Mouse (Mus musculus) spleen, adult 2 months (tissue): ENCODE measurements around the gene Endou. TPM values are rescaled to one million over a fixed set of nuclear protein-coding genes. Genes with fewer than 3 reads are reported as not detected.

ENCODE experiments used
- DNase-seq, 2 experiments: peaks; one replicate each; pipeline versions ENCODE4 v3.0.0 to v3.0.0-alpha.2; 2012 to 2021; ENCODE audit warnings: low spot score in 2 of 2, low read depth in 1 of 2
- H3K27ac ChIP-seq: fragments of 200-500 bp; 2 replicates; pipeline ENCODE4 v1.5.1; 2012; ENCODE audit warnings: low read length, inconsistent platforms; ENCODE audit not compliant: insufficient read depth
- H3K27me3 ChIP-seq: fragments of 200-500 bp; 2 replicates; pipeline ENCODE4 v1.6.1; 2012; ENCODE audit warnings: mild to moderate bottlenecking, moderate library complexity, low read length, inconsistent platforms; ENCODE audit not compliant: control insufficient read depth, insufficient read depth
- H3K36me3 ChIP-seq: fragments of 200-500 bp; 2 replicates; pipeline ENCODE4 v1.6.1; 2012; ENCODE audit warnings: mild to moderate bottlenecking, low read length, inconsistent platforms; ENCODE audit not compliant: control insufficient read depth, insufficient read depth
- H3K4me1 ChIP-seq: fragments of 200-500 bp; 2 replicates; pipeline ENCODE4 v1.6.1; 2011; ENCODE audit warnings: inconsistent platforms; ENCODE audit not compliant: control insufficient read depth, insufficient read depth, insufficient read length
- H3K4me3 ChIP-seq: fragments of 200-500 bp; 2 replicates; pipeline ENCODE4 v1.5.1; 2011; ENCODE audit warnings: mild to moderate bottlenecking, inconsistent platforms; ENCODE audit not compliant: insufficient read depth, insufficient read length; ENCODE audit errors: extremely low read depth
- CTCF ChIP-seq: fragments of 200-500 bp; IDR thresholded peaks from 2 replicates; pipeline ENCODE4 v1.5.1; 2011; ENCODE audit warnings: mild to moderate bottlenecking, inconsistent platforms; ENCODE audit not compliant: insufficient read depth, insufficient read length, insufficient replicate concordance; ENCODE audit errors: extremely low read depth
- POLR2A ChIP-seq: fragments of 200-500 bp; IDR thresholded peaks from 2 replicates; pipeline ENCODE4 v1.6.1; 2011; ENCODE audit warnings: low read depth, low read length, inconsistent platforms
- WGBS: fragments of 180-500 bp; shearing (Covaris S2); methylation state at CpG from one replicate; pipeline ENCODE4 v1.1.7; 2018; 5-methylcytosine and 5-hydroxymethylcytosine counted together
- polyA plus RNA-seq: library from polyadenylated mRNA; depleted of rRNA; stranded (reverse); fragments of >200 nt; gene quantifications from 2 replicates; pipeline ENCODE4 v1.2.3, GENCODE M21; 2012

Endou gene
- polyA plus RNA-seq, 1 experiment: 4.1 TPM

DNA sequence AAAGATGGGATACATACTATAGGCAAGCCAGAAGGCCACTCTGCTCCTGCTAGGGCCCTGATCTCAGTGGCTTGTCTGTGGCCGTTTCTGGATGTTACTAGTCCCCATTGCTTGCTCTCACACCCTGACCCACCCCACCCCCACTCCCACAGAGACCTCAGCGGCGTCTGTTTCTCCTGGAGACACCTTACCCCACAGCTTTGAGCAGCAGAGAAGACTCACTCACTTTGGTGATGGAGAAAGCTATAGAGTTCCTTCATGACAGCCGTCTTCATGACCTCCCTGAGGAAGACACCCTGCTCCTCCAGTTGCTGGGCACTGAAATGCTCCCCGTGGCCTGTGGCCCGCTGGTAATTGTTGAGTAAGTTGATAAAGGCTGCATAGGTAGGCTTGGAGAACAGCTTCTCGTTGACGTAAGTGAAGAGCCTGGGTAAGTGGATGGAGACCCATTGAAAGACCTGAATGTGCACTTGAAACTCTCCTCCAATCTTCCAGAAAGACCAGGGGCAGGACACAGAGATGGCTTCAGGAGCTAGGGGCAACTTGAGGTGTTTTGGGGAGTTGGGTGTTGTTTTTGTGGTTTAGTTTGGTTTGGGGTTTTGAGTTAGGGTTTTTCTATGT is 12.5 kb downstream of the Endou start:
- H3K27me3 ChIP-seq: no peaks in the 10 kb centered on the region
- no peaks in the 10 kb centered on the region for H3K36me3 ChIP-seq
- DNase-seq: no peak
- H3K27ac ChIP-seq: no peak overlapping the region
- 87% methylated on average over 8 of the region's 8 CpGs for WGBS
- TF ChIP-seq CTCF: no peak
- TF ChIP-seq POLR2A: no peak
- peaks cover 19% of the 10 kb centered on the region; the same call in 1 of the 2 replicates for H3K4me1 ChIP-seq
- H3K4me3 ChIP-seq: no peak overlapping the region

DNA sequence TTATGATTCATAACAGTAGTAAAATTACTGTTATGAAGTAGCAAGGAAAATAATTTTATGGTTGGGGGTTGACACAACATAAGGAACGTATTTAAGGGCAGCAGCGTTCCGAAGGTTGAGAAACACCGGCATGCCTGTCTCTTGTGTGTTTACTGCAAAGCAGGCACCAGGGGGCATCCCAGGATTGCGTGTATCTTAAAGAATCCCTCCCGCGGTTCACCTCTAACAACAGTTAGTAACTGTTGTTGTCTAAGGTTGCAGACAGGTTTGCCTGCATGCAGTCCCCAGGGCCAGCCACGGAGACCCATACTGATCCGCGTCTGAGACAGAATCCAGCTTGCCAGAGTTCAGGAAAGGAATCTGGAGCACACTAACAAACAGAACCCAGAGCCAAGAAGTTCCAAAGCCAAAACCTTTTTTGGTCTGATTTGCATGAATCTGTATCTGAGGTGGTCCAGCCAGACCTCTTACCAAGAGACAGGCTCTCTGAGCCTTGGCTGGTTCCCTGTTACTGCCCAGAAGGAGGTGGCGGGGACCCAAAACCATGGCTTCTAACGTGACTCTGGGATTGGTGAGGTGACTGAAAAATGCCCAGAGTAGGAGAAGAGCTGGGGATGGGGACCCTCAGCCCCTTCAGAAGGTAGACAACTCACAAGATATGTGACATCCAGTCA is 13.1 kb downstream of the Endou start:
- Histone ChIP-seq H3K4me3 (no peak overlapping the region), H3K27ac (no peak overlapping the region), H3K4me1 (peaks cover 19% of the 10 kb centered on the region; the same call in 1 of the 2 replicates), H3K36me3 (no peaks in the 10 kb centered on the region), H3K27me3 (no peaks in the 10 kb centered on the region)
- peak; percentile 86 for TF ChIP-seq CTCF
- no peak for TF ChIP-seq POLR2A
- DNase-seq: peak; percentile 58 to 64
- 22% methylated on average over 12 of the region's 12 CpGs for WGBS

DNA sequence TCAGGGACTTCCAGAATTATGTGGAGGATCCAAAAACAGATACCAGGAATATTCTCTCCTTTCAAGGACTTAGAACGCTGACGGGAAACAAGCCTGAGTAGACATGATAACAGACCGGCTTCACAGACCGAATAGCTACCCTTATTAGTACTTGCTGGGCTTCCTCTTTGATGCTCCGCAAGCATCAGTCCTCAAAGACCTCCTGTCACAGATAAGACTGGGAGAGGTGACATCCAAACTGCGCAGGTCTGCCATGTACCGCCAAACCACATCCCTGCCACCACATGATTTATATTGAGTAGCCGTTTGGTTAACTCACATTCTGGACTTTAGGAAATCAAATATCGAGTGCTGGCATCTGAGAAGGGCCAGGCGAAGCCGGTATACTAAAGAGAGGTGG is 14.4 kb downstream of the Endou start:
- no peak for DNase-seq
- no peak overlapping the region for H3K27ac ChIP-seq

DNA sequence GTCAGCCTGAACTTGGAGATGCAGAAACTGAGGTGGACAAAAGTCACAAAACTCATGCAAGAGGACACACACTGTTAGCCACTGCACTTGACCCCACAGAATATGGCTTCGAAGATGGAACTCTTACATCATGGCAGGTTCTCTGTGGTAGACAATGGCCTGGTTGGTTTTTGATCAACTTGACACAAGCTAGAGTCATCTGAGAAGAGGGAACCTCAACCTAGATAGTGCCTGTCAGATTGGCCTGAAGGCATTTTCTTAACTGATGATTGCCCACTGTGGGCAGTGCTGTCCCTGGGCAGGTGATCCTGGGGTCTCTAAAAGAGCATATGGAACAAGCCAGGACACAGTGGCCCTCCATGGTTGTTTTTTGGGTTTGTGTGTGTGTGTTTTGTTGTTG is 15.4 kb downstream of the Endou start:
- WGBS: 97% methylated on average over 1 of the region's 1 CpGs
- TF ChIP-seq CTCF (no peak), POLR2A (no peak)
- H3K4me3 ChIP-seq: no peak overlapping the region
- no peaks in the 10 kb centered on the region for H3K27me3 ChIP-seq
- no peaks in the 10 kb centered on the region for H3K36me3 ChIP-seq
- H3K27ac ChIP-seq: no peak overlapping the region
- DNase-seq: no peak
- H3K4me1 ChIP-seq: peaks cover 10% of the 10 kb centered on the region; the same call in 1 of the 2 replicates

More for the DNA sequence above, 14.4 kb downstream of the Endou start:
- Histone ChIP-seq H3K4me3 (no peak overlapping the region), H3K36me3 (no peaks in the 10 kb centered on the region), H3K27me3 (no peaks in the 10 kb centered on the region), H3K4me1 (peaks cover 19% of the 10 kb centered on the region; the same call in 1 of the 2 replicates)
- no peak for TF ChIP-seq CTCF
- no peak for TF ChIP-seq POLR2A
- WGBS: 85% methylated on average over 11 of the region's 11 CpGs

DNA sequence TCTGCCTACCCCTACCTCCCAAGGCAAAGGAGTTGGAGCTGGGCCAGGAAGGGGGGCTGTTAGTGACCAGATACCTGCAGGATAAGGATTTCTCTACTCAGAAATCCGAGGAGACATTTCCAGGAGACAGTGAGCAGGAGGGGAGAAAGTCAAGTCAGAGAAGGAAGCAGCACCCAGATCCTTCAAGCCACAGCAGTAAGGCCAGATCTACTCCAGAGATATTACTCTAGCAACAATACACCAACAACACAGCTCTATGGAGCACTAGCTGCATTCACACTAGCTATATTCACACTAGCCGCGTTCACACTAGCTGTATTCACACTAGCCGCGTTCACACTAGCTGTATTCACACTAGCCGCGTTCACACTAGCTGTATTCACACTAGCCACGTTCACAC is 16.1 kb downstream of the Endou start:
- no peak for DNase-seq
- H3K36me3 ChIP-seq: no peaks in the 10 kb centered on the region
- H3K27ac ChIP-seq: no peak overlapping the region
- no peaks in the 10 kb centered on the region for H3K27me3 ChIP-seq
- WGBS: 93% methylated on average over 8 of the region's 8 CpGs
- H3K4me1 ChIP-seq: peaks cover 4% of the 10 kb centered on the region; the same call in 1 of the 2 replicates
- no peak for TF ChIP-seq CTCF
- no peak for TF ChIP-seq POLR2A
- no peak overlapping the region for H3K4me3 ChIP-seq

DNA sequence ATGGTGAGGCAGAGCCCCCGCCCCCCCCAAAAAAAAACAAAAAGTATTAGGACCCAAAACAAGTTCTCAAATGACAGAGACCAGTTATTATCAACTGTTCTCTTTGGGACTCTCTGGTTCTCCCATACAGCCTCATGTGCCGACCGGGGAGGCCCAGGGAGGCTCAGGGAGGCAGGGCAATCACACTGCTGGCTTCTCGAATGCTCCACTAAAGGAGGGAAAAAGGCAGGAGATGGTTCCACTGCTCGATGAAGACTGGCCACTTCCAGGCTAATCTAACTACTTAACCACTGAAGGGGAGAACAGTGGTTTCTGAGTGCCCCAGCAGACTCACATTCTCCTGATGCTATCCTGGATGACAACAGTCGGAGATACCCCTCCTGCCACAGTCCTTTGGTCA is 18.6 kb downstream of the Endou start:
- H3K4me1 ChIP-seq: no peaks in the 10 kb centered on the region
- no peaks in the 10 kb centered on the region for H3K36me3 ChIP-seq
- no peak overlapping the region for H3K27ac ChIP-seq
- WGBS: 86% methylated on average over 6 of the region's 6 CpGs
- H3K4me3 ChIP-seq: no peak overlapping the region
- no peak for TF ChIP-seq CTCF
- no peak for DNase-seq
- H3K27me3 ChIP-seq: no peaks in the 10 kb centered on the region

DNA sequence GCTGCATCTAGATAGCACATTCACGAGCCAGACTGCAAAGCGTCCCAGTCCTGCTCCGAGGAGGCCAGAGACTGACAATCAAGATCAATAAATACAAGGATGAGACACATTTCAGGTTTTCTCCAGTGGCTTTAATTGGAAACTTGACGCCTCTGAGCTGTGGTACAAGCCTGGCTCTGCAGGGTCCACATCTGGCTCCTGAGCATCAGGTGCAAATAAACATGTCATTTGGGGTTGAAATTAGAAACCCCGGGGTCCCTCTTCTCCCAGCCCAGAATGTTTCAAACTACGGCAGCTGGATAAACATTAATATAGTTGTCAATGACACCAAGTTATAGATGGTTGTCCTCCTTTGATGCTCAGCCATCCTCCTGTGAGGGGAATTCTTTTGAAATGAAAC is 20.2 kb downstream of the Endou start:
- no peak overlapping the region for H3K27ac ChIP-seq
- TF ChIP-seq CTCF (no peak), POLR2A (no peak)
- WGBS: 85% methylated on average over 6 of the region's 6 CpGs

More for the DNA sequence above, 20.2 kb downstream of the Endou start:
- no peaks in the 10 kb centered on the region for H3K27me3 ChIP-seq
- no peak overlapping the region for H3K4me3 ChIP-seq
- H3K4me1 ChIP-seq: no peaks in the 10 kb centered on the region
- H3K36me3 ChIP-seq: no peaks in the 10 kb centered on the region
- DNase-seq: no peak
